Mouse (Mus musculus) heart, embryonic 10.5 days (tissue): ENCODE measurements around the gene Mon2. TPM values are rescaled to one million over a fixed set of nuclear protein-coding genes. Genes with fewer than 3 reads are reported as not detected.
A peak's percentile ranks its signal among the peaks of the same experiment; 100 is the strongest.
"Not testable (repeated sequence)": the region's sequence is repeated elsewhere in the genome, so short reads cannot be mapped to it uniquely, and the experiment has no call there.

Experiments
- DNase-seq: peaks from one replicate; pipeline ENCODE4 v3.0.0-alpha.2; 2017; ENCODE audit warnings: low spot score
- H3K27ac ChIP-seq: fragments of 300-500 bp; sonication (generic); 2 replicates; pipeline ENCODE4 v1.5.1; 2016; ENCODE audit warnings: mild to moderate bottlenecking
- H3K27me3 ChIP-seq: fragments of 300-500 bp; sonication (generic); 2 replicates; pipeline ENCODE4 v1.6.1; 2016; ENCODE audit warnings: mild to moderate bottlenecking; ENCODE audit not compliant: poor library complexity, insufficient read depth, severe bottlenecking
- H3K36me3 ChIP-seq: fragments of 300-500 bp; sonication (generic); 2 replicates; pipeline ENCODE4 v1.6.1; 2016; ENCODE audit warnings: mild to moderate bottlenecking, moderate library complexity
- H3K4me1 ChIP-seq: fragments of 300-500 bp; sonication (generic); 2 replicates; pipeline ENCODE4 v1.6.1; 2016; ENCODE audit warnings: mild to moderate bottlenecking
- H3K4me3 ChIP-seq: fragments of 300-500 bp; sonication (generic); 2 replicates; pipeline ENCODE4 v1.5.1; 2016; ENCODE audit warnings: mild to moderate bottlenecking, moderate library complexity
- H3K9me3 ChIP-seq: fragments of 300-500 bp; sonication (generic); 2 replicates; pipeline ENCODE4 v1.6.1; 2016; ENCODE audit warnings: mild to moderate bottlenecking, moderate library complexity
- WGBS: fragments of 180-500 bp; shearing (Covaris S2); methylation state at CpG from one replicate; pipeline ENCODE4 v1.1.7; 2016; 5-methylcytosine and 5-hydroxymethylcytosine counted together
- polyA plus RNA-seq: library from polyadenylated mRNA; unstranded; fragments of >200 nt; fragmentation: Nextera tagmentation; extraction: Ambion mirVana; gene quantifications from 2 replicates; pipeline ENCODE4 v1.2.1, GENCODE M21; 2016

The Mon2 gene
- polyA plus RNA-seq, 1 experiment from 2014 or later: 19.7 TPM

DNA sequence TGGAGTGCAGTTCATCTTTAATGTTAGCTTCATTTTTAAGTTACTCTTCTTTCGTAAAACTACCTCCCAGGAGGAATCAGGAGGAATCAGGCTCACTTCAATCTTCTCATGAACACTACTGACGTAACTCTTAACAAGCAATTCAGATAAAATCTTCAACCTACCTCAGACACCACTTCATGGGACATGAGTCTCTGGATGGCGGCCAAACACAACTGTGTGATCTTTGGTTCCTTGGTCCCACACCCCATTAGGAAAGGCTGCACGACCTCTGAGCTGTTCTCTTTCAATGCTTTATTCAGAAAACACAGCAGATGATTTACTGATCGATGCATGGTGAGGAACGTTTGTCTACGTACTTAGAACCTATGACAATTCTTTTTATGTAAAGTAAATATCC, 24.3 kb downstream of the Mon2 start:
- Histone ChIP-seq H3K9me3 (no peaks in the 10 kb centered on the region), H3K36me3 (peaks cover 27% of the 10 kb centered on the region), H3K4me3 (no peak overlapping the region), H3K27me3 (no peaks in the 10 kb centered on the region), H3K4me1 (peaks cover 22% of the 10 kb centered on the region; the same call in 1 of the 2 replicates), H3K27ac (no peak overlapping the region)
- 69% methylated on average over 7 of the region's 7 CpGs for WGBS
- DNase-seq: peak; percentile 59

- H3K36me3 ChIP-seq: peaks cover 49% of the 10 kb centered on the region
- peaks cover 6% of the 10 kb centered on the region; the same call in 1 of the 2 replicates for H3K4me1 ChIP-seq
- no peak overlapping the region for H3K27ac ChIP-seq
- 90% methylated on average over 1 of the region's 1 CpGs for WGBS
- H3K4me3 ChIP-seq: no peak overlapping the region
- no peak for DNase-seq
- no peaks in the 10 kb centered on the region for H3K27me3 ChIP-seq
- H3K9me3 ChIP-seq: no peaks in the 10 kb centered on the region
Observed at GRCm38 (mm10) chr10:123048730-123049129, 27.6 kb downstream of the Mon2 start.

DNA sequence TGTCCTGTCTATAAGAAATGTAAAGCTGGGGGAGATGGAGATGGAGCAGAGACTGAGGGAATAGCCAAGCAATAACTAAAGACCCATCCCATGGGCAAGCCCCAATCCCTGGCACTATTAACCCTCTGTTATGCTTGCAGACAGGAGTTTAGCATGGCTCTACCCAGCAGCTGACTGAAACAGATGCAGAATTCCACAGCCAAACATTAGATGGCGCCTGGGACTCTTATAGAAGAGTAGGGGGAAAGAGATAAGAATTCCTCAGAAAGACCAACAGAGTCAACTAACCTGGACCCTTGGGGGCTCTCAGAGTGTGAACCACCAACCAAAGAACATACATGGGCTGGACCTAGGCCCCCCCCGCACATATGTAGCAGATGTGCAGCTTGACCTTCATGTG, 36.4 kb downstream of the Mon2 start:
- H3K4me1 ChIP-seq: no peaks in the 10 kb centered on the region
- H3K36me3 ChIP-seq: peaks cover 76% of the 10 kb centered on the region
- H3K27me3 ChIP-seq: no peaks in the 10 kb centered on the region
- no peak for DNase-seq
- H3K27ac ChIP-seq: no peak overlapping the region
- H3K4me3 ChIP-seq: no peak overlapping the region
- H3K9me3 ChIP-seq: no peaks in the 10 kb centered on the region
- 44% methylated on average over 2 of the region's 2 CpGs for WGBS

GRCm38 (mm10) chr10:123032078-123032646, 44.1 kb downstream of the Mon2 start:
- no peaks in the 10 kb centered on the region for H3K4me1 ChIP-seq
- H3K9me3 ChIP-seq: no peaks in the 10 kb centered on the region
- no peak overlapping the region for H3K27ac ChIP-seq
- 89% methylated on average over 14 of the region's 14 CpGs for WGBS
- no peaks in the 10 kb centered on the region for H3K27me3 ChIP-seq
- DNase-seq: no peak
- H3K36me3 ChIP-seq: peaks cover 83% of the 10 kb centered on the region
- no peak overlapping the region for H3K4me3 ChIP-seq

DNA sequence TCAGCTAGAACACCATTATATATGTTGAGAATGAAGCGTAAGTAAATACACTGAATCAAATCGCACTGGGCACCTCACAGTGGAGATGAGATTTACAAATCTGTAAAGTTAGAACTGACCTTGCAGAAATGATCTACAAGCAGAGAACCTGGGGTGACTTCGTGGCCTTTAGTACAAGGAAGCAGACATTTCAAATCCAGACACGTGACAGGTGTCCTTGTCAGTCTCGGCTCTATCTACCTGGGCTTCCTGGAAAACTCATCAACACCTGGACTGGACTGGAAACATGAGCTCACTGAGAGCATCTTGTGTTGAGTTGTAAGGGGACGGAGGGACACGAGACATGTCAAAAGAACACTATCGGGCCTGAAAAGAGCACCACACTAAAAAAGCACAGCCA, 44.9 kb downstream of the Mon2 start:
- Histone ChIP-seq H3K9me3 (no peaks in the 10 kb centered on the region), H3K27ac (no peak overlapping the region)

DNA sequence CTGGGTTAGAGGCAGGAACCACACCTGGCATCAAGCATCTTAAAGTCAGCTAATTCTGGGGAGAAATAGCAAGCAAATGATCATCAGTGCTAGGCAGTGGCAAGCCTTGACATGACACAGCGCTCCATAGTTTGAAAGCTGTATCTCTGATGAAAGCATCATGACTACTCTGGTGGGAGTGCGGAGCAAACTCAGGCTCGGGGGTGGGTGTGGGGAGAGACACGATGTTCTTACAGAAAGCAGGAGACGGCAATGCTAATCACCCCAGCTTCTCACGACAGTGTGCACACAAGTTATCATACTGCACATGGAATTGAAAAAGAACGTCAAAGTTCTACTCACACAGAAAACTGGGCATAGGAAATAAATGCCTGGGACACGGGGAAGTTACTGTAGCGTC, 45.7 kb downstream of the Mon2 start:
- Histone ChIP-seq H3K4me3 (no peak overlapping the region), H3K27me3 (no peaks in the 10 kb centered on the region), H3K4me1 (no peaks in the 10 kb centered on the region), H3K36me3 (peaks cover 84% of the 10 kb centered on the region), H3K9me3 (no peaks in the 10 kb centered on the region), H3K27ac (no peak overlapping the region)
- WGBS: 89% methylated on average over 9 of the region's 9 CpGs
- no peak for DNase-seq

More for the DNA sequence above, 44.9 kb downstream of the Mon2 start:
- Histone ChIP-seq H3K27me3 (no peaks in the 10 kb centered on the region), H3K36me3 (peaks cover 83% of the 10 kb centered on the region), H3K4me3 (no peak overlapping the region), H3K4me1 (no peaks in the 10 kb centered on the region)
- 95% methylated on average over 8 of the region's 8 CpGs for WGBS
- DNase-seq: no peak

DNA sequence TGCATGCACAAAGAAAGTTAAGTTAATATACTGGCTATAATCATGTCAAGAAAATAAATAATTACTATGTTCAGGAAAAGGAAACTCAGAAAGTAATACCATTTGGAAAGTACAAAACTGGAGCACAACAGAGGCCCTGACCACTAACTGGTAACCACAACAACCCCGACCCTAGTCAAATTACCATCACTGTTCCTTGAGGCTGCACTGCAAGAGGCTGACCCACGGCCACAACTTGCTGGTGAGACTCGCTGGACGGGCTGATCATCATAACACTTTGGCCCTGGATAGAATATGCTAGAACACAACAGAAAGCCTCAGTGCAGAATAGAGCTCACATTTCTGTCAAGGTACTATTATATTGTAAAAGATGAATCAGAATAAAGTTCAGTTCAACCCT, 47.4 kb downstream of the Mon2 start:
- H3K4me1 ChIP-seq: no peaks in the 10 kb centered on the region
- peaks cover 84% of the 10 kb centered on the region for H3K36me3 ChIP-seq
- no peak for DNase-seq
- H3K4me3 ChIP-seq: no peak overlapping the region
- H3K9me3 ChIP-seq: no peaks in the 10 kb centered on the region
- H3K27ac ChIP-seq: no peak overlapping the region
- H3K27me3 ChIP-seq: no peaks in the 10 kb centered on the region
- 89% methylated on average over 4 of the region's 4 CpGs for WGBS

GRCm38 (mm10) chr10:123026736-123027135, 49.6 kb downstream of the Mon2 start:
- H3K4me1 ChIP-seq, DNase-seq, H3K4me3 ChIP-seq, H3K27ac ChIP-seq, H3K9me3 ChIP-seq, H3K27me3 ChIP-seq: not testable (repeated sequence)
- H3K36me3 ChIP-seq: peaks cover 86% of the 10 kb centered on the region
- 94% methylated on average over 4 of the region's 4 CpGs for WGBS

DNA sequence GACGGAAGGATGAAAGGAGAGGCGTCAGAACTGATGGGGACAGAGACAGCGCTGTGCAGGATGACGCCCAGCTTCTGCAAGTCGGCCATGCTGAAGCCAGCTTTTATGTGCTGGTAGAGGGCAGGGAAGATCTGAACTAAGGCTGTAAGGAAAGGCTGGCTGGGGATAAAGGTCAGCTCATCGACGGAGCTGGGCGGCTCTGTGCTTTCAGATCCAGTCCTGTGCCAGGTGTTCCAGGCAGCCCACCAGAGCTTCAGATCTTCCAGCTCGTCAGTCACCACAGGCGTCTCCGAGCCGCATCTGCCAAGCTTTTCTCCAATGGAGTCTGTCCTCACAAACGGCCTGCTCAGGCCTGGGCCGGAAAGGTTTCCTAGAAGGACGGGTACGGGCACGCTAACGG, 62.9 kb downstream of the Mon2 start:
- peak; percentile 81 for DNase-seq
- Histone ChIP-seq H3K36me3 (peaks cover 69% of the 10 kb centered on the region), H3K4me1 (no peaks in the 10 kb centered on the region), H3K4me3 (no peak overlapping the region), H3K27me3 (no peaks in the 10 kb centered on the region), H3K27ac (no peak overlapping the region; the same call in 1 of the 2 replicates), H3K9me3 (no peaks in the 10 kb centered on the region)
- 48% methylated on average over 18 of the region's 18 CpGs for WGBS

DNA sequence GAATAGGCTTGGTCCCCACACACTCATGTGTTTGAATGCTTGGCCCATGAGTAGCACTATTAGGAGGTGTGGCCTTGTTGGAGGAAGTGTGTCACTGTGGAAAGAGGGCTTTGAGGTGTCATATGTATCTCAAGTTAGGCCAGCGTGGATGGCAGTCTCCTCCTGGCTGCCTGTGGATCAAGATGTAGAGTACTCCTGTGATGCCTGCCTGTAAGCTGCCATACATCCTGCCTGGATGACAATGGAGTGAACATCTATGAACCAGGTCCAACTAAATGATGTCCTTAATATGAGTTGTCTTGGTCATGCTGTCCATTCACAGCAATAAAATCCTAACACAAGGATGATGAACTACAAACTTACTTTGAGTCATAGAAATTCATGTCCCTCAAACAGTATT, 64.9 kb downstream of the Mon2 start:
- Histone ChIP-seq H3K9me3 (no peaks in the 10 kb centered on the region), H3K36me3 (peaks cover 77% of the 10 kb centered on the region), H3K4me1 (no peaks in the 10 kb centered on the region), H3K27me3 (no peaks in the 10 kb centered on the region), H3K27ac (no peak overlapping the region), H3K4me3 (no peak overlapping the region)
- 90% methylated on average over 1 of the region's 1 CpGs for WGBS
- no peak for DNase-seq

GRCm38 (mm10) chr10:123005237-123006185, 70.8 kb downstream of the Mon2 start:
- 89% methylated on average over 20 of the region's 20 CpGs for WGBS
- H3K4me3 ChIP-seq: no peak overlapping the region
- no peaks in the 10 kb centered on the region for H3K4me1 ChIP-seq
- no peak for DNase-seq
- no peak overlapping the region for H3K27ac ChIP-seq
- peaks cover 65% of the 10 kb centered on the region for H3K36me3 ChIP-seq
- no peaks in the 10 kb centered on the region for H3K27me3 ChIP-seq
- no peaks in the 10 kb centered on the region for H3K9me3 ChIP-seq

DNA sequence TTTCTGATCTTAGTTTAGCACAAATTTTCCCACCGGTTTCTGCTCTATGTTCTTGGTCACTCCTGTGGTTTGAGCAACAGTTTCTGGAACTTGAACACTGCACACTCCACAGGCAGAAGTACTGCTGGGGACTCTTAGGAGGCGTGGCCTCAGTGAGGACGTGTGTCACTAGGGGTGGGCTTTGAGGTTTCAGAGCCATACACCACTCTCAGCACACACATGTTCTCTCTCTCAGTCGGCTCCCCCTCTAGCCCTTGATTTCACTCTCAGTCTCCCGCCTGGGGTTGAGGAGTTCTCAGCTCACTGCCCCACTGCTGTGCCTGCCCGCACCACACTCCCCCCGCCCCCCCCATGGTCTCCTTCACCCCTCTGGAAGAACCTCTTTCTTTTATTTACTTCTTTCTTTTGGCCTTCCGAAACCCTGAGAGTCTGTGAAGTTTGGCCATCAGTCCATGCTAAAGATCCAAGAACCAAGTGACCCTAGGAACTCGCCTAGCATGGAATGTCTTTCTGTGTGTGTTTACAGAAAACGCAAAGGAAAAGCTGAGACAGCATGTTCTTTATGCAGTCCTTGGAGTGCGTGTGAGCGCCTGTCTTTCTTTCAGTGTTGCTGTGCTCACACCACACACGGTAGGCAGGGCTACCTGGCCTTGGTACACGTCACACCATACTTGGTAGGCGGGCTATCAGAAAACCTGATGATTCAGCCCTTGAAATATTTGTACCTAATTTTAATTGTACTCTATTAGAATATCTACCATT, 71.6 kb downstream of the Mon2 start:
- H3K27ac ChIP-seq: no peak overlapping the region; the same call in 1 of the 2 replicates

DNA sequence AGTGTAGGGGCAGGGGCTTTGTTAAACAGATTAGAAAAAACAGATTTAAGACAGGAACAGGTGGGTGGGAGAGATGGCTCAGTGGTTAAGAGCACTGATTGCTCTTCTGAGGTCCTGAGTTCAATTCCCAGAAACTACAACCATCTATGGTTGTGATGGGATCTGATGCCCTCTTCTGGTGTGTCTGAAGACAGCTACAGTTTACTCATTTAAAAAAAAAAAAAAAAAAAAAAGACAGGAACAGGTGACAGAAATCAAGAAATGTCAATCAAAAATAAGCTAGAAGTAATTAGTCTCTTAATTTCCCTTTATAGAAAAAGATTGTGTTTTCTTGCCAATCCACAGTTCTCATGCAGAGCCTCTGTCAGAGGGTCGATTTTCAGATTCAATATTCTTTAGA, 74.3 kb downstream of the Mon2 start:
- no peaks in the 10 kb centered on the region for H3K9me3 ChIP-seq
- no peak overlapping the region for H3K4me3 ChIP-seq
- DNase-seq: no peak
- peaks cover 70% of the 10 kb centered on the region for H3K36me3 ChIP-seq
- no peaks in the 10 kb centered on the region for H3K27me3 ChIP-seq
- 84% methylated on average over 1 of the region's 1 CpGs for WGBS
- H3K27ac ChIP-seq: no peak overlapping the region
- H3K4me1 ChIP-seq: no peaks in the 10 kb centered on the region

More for the DNA sequence above, 71.6 kb downstream of the Mon2 start:
- Histone ChIP-seq H3K9me3 (no peaks in the 10 kb centered on the region), H3K27me3 (no peaks in the 10 kb centered on the region), H3K4me1 (no peaks in the 10 kb centered on the region), H3K36me3 (peaks cover 65% of the 10 kb centered on the region), H3K4me3 (no peak overlapping the region)
- DNase-seq: no peak
- WGBS: 81% methylated on average over 15 of the region's 15 CpGs
